Comparison of ENCODE assay signal across 8 mouse cellular contexts in genomic region chr2:92182146-92182756, GRCm38 (mm10).
DNase-seq lines count a peak whose midpoint lies in the region; ATAC-seq and TF ChIP-seq lines count a peak whose summit lies in the region.

No protein-coding gene starts in this region.

- H3K4me1 ChIP-seq in lung, adult 2 months (ENCODE audit: control insufficient read depth, insufficient read depth, low read length): peaks cover 2% of the 10 kb centered on the region; the same call in 1 of the 2 replicates
- H3K4me1 ChIP-seq in embryonic facial prominence, embryonic 12.5 days: peaks cover 17% of the 10 kb centered on the region
- H3K4me1 ChIP-seq in limb, embryonic 11.5 days (ENCODE audit: control insufficient read depth, insufficient read depth, low read length): 0 out of 2 replicates have a peak, but pooled peaks cover 3% of the 10 kb centered on the region
- no peaks in the 10 kb centered on the region for H3K4me1 ChIP-seq in olfactory bulb, adult 2 months (ENCODE audit: control insufficient read depth, insufficient read depth, low read length)

- no peaks in the 10 kb centered on the region for H3K27me3 ChIP-seq in embryonic facial prominence, embryonic 12.5 days
- H3K27me3 ChIP-seq in limb, embryonic 11.5 days (ENCODE audit: control insufficient read depth, insufficient read depth, low read length): no peaks in the 10 kb centered on the region

- H3K9me3 ChIP-seq in embryonic facial prominence, embryonic 12.5 days: no peaks in the 10 kb centered on the region
- no peaks in the 10 kb centered on the region for H3K9me3 ChIP-seq in limb, embryonic 11.5 days (ENCODE audit: control insufficient read depth, low read length)

- peak overlapping the region; percentile 90 for H3K9ac ChIP-seq in embryonic facial prominence, embryonic 12.5 days
- H3K9ac ChIP-seq in limb, embryonic 11.5 days (ENCODE audit: low read length): peak overlapping the region; percentile 91

- peak overlapping the region; percentile 75 for H3K4me2 ChIP-seq in embryonic facial prominence, embryonic 12.5 days (replicated peaks)
- H3K4me2 ChIP-seq in limb, embryonic 11.5 days (ENCODE audit: low read depth, severe bottlenecking): peak overlapping the region; percentile 81

- TF ChIP-seq CTCF in lung, adult 2 months (IDR thresholded peaks at IDR 0.05; ENCODE audit: insufficient read depth, low read length): no peak
- no peak for TF ChIP-seq CTCF in olfactory bulb, adult 2 months (IDR thresholded peaks at IDR 0.05; ENCODE audit: insufficient read depth, low read depth, low read length)

- peak overlapping the region; percentile 100 for H3K27ac ChIP-seq in embryonic facial prominence, embryonic 12.5 days
- H3K27ac ChIP-seq in limb, embryonic 11.5 days (replicated peaks; ENCODE audit: low read depth, low read length): peak overlapping the region; percentile 99
- H3K27ac ChIP-seq in olfactory bulb, adult 2 months (ENCODE audit: insufficient read depth, low read depth, low read length): peak overlapping the region; percentile 84; the same call in 1 of the 2 replicates

- no peak for ATAC-seq in embryonic facial prominence, embryonic 12.5 days (ENCODE audit: insufficient number of reproducible peaks, insufficient read depth, low FRiP score, low TSS enrichment)
- no peak for ATAC-seq in limb, embryonic 11.5 days (ENCODE audit: insufficient number of reproducible peaks, low FRiP score, low TSS enrichment, low read depth)

- 13% methylated on average over 11 of the region's 11 CpGs for WGBS in lung, adult 2 months
- 3% methylated on average over 11 of the region's 11 CpGs for WGBS in embryonic facial prominence, embryonic 12.5 days
- 5% methylated on average over 11 of the region's 11 CpGs for WGBS in limb, embryonic 11.5 days
- WGBS in olfactory bulb, adult 2 months: 6% methylated on average over 11 of the region's 11 CpGs

- no peaks in the 10 kb centered on the region for H3K36me3 ChIP-seq in embryonic facial prominence, embryonic 12.5 days
- no peaks in the 10 kb centered on the region for H3K36me3 ChIP-seq in limb, embryonic 11.5 days (ENCODE audit: control insufficient read depth, insufficient read depth, low read length)

- no peak for DNase-seq in lung, adult 2 months
- no peak for DNase-seq in lung, postnatal 10 days
- DNase-seq in limb, embryonic 11.5 days (ENCODE audit: low spot score): no peak
- DNase-seq in adrenal gland, postnatal 14 days: no peak
- DNase-seq in layer of hippocampus, adult 9-11 months: no peak
- no peak for DNase-seq in kidney, adult 8-10 months

- peak overlapping the region; percentile 80 for H3K4me3 ChIP-seq in lung, adult 2 months (replicated peaks; ENCODE audit: extremely low read depth, low read depth, low read length)
- H3K4me3 ChIP-seq in embryonic facial prominence, embryonic 12.5 days: peak overlapping the region; percentile 74
- peak overlapping the region; percentile 72 for H3K4me3 ChIP-seq in limb, embryonic 11.5 days (ENCODE audit: low read depth, low read length)
- H3K4me3 ChIP-seq in olfactory bulb, adult 2 months (ENCODE audit: insufficient read depth, low read depth, low read length): peak overlapping the region; percentile 75

- TF ChIP-seq POLR2A in lung, adult 2 months (IDR thresholded peaks at IDR 0.05; ENCODE audit: borderline replicate concordance, extremely low read depth, low read depth, low read length): no peak
- TF ChIP-seq POLR2A in olfactory bulb, adult 2 months (IDR thresholded peaks at IDR 0.05; ENCODE audit: insufficient read depth, low read depth, low read length): no peak
